Mouse (Mus musculus) spleen, postnatal 10 days (tissue): Measurements from ENCODE around the gene Slc35f2.
A peak's percentile ranks its signal among the peaks of the same experiment; 100 is the strongest.

Experiments used
- DNase-seq, 2 experiments: peaks; one replicate each; pipeline ENCODE4 v3.0.0; 2021 to 2022; ENCODE audit warnings: low spot score in 2 of 2

The Slc35f2 gene

GRCm38 (mm10) chr9:53771344-53772021, at the start of gene Slc35f2:
TSS of gene Slc35f2 (plus strand) at chr9:53771538.
- peak; percentile 16 to 44 for DNase-seq

- no peak for DNase-seq
These were observed 30.4 kb upstream of the Slc35f2 start for GRCm38 (mm10) chr9:53740829-53741404.

- no peak for DNase-seq
These were observed 20.9 kb upstream of the Slc35f2 start for GRCm38 (mm10) chr9:53750411-53750810.

- no peak for DNase-seq
These were observed 20.4 kb upstream of the Slc35f2 start for GRCm38 (mm10) chr9:53750899-53751298.

- DNase-seq: no peak
These were observed 16.5 kb upstream of the Slc35f2 start for GRCm38 (mm10) chr9:53754801-53755200.

GRCm38 (mm10) chr9:53758142-53758541, 13.2 kb upstream of the Slc35f2 start:
- no peak for DNase-seq

GRCm38 (mm10) chr9:53764697-53765096, 6.6 kb upstream of the Slc35f2 start:
- DNase-seq: no peak

GRCm38 (mm10) chr9:53768486-53768885, 2.9 kb upstream of the Slc35f2 start:
- no peak for DNase-seq

GRCm38 (mm10) chr9:53770771-53771343, 481 bp upstream of the Slc35f2 start:
- DNase-seq: no peak

GRCm38 (mm10) chr9:53772121-53772561, 803 bp downstream of the Slc35f2 start:
- DNase-seq: peak in 1 of 2 experiments; percentile 21

GRCm38 (mm10) chr9:53775511-53775910, 4.2 kb downstream of the Slc35f2 start:
- no peak for DNase-seq

GRCm38 (mm10) chr9:53786561-53787407, 15.4 kb downstream of the Slc35f2 start:
- DNase-seq: peak in 1 of 2 experiments; percentile 16

GRCm38 (mm10) chr9:53793830-53794330, 22.5 kb downstream of the Slc35f2 start:
- DNase-seq: no peak

GRCm38 (mm10) chr9:53794490-53794889, 23.2 kb downstream of the Slc35f2 start:
- no peak for DNase-seq

GRCm38 (mm10) chr9:53795351-53795750, 24.0 kb downstream of the Slc35f2 start:
- DNase-seq: no peak

GRCm38 (mm10) chr9:53796386-53796785, 25.0 kb downstream of the Slc35f2 start:
- no peak for DNase-seq

- DNase-seq: no peak
These were observed 25.8 kb downstream of the Slc35f2 start for GRCm38 (mm10) chr9:53797141-53797540.

GRCm38 (mm10) chr9:53802921-53803320, 31.6 kb downstream of the Slc35f2 start:
- no peak for DNase-seq

GRCm38 (mm10) chr9:53806496-53807086, 35.3 kb downstream of the Slc35f2 start:
- no peak for DNase-seq

GRCm38 (mm10) chr9:53813418-53813817, 42.1 kb downstream of the Slc35f2 start:
- DNase-seq: no peak

- DNase-seq: peak; percentile 26 to 77
These were observed 47.4 kb downstream of the Slc35f2 start for GRCm38 (mm10) chr9:53818760-53819159.

- DNase-seq: no peak
These were observed 54.0 kb downstream of the Slc35f2 start for GRCm38 (mm10) chr9:53825318-53825717.
